Mouse (Mus musculus) hindbrain, embryonic 13.5 days (tissue): ENCODE data around the gene Gfm1. TPM values are rescaled to one million over a fixed set of nuclear protein-coding genes. Genes with fewer than 3 reads are reported as not detected.

Experiments
- ATAC-seq: fragments of 200-750 bp; cut with Nextera tagmentation; 2 replicates; pipeline ENCODE4 v1.8.0; 2017; ENCODE audit warnings: moderate TSS enrichment; ENCODE audit not compliant: low FRiP score
- H3K27ac ChIP-seq: fragments of 300-500 bp; sonication (generic); 2 replicates; pipeline ENCODE4 v1.5.1; 2015; ENCODE audit warnings: inconsistent platforms, mild to moderate bottlenecking, moderate library complexity
- H3K27me3 ChIP-seq: fragments of 300-500 bp; sonication (generic); 2 replicates; pipeline ENCODE4 v1.6.1; 2015; ENCODE audit warnings: mild to moderate bottlenecking, inconsistent platforms
- H3K36me3 ChIP-seq: fragments of 300-500 bp; sonication (generic); 2 replicates; pipeline ENCODE4 v1.6.1; 2015; ENCODE audit warnings: mild to moderate bottlenecking, inconsistent platforms
- H3K4me1 ChIP-seq: fragments of 300-500 bp; sonication (generic); replicated peaks from 2 replicates; pipeline ENCODE4 v1.6.1; 2015; ENCODE audit warnings: inconsistent platforms
- H3K4me2 ChIP-seq: fragments of 300-500 bp; sonication (generic); 2 replicates; pipeline ENCODE4 v1.6.1; 2015; ENCODE audit warnings: inconsistent platforms, mild to moderate bottlenecking, moderate library complexity
- H3K4me3 ChIP-seq: fragments of 300-500 bp; sonication (generic); 2 replicates; pipeline ENCODE4 v1.5.1; 2015; ENCODE audit warnings: mild to moderate bottlenecking, inconsistent platforms
- H3K9ac ChIP-seq: fragments of 300-500 bp; sonication (generic); 2 replicates; pipeline ENCODE4 v1.6.1; 2015; ENCODE audit warnings: mild to moderate bottlenecking, inconsistent platforms
- H3K9me3 ChIP-seq: fragments of 300-500 bp; sonication (generic); 2 replicates; pipeline ENCODE4 v1.6.1; 2016; ENCODE audit warnings: inconsistent platforms
- WGBS: fragments of 180-500 bp; shearing (Covaris S2); methylation state at CpG from one replicate; pipeline ENCODE4 v1.1.7; 2015; 5-methylcytosine and 5-hydroxymethylcytosine counted together
- polyA plus RNA-seq: library from polyadenylated mRNA; unstranded; fragments of >200 nt; fragmentation: Nextera tagmentation; extraction: Ambion mirVana; gene quantifications from 2 replicates; pipeline ENCODE4 v1.2.1, GENCODE M21; 2015

The Gfm1 gene
- polyA plus RNA-seq, 1 experiment from 2014 or later: 34.1 TPM

DNA sequence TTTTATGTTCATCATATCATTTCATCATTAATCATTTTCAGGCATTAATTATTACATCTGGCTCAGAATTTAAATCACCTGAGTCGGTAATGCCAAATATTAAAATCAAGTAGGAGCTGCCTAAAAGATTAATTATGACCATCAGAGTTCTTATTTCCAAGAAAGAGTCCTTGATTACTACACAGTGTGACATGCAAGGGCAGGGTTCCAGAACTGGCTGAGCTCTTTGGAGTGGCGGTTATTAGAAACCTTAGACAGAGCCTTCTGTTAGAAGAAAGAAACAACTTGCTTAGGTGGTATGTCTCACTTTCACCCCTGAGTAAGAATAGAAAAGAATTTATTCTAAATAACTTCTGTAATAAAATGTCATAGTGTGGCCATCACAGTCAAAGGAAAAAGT is 37.4 kb downstream of the Gfm1 start:
- Histone ChIP-seq H3K27me3 (no peaks in the 10 kb centered on the region), H3K9ac (no peak overlapping the region), H3K4me1 (peaks cover 16% of the 10 kb centered on the region), H3K36me3 (peaks cover 20% of the 10 kb centered on the region), H3K9me3 (no peaks in the 10 kb centered on the region), H3K27ac (no peak overlapping the region), H3K4me2 (no peak overlapping the region), H3K4me3 (no peak overlapping the region)
- 86% methylated on average over 2 of the region's 2 CpGs for WGBS
- ATAC-seq: no peak

DNA sequence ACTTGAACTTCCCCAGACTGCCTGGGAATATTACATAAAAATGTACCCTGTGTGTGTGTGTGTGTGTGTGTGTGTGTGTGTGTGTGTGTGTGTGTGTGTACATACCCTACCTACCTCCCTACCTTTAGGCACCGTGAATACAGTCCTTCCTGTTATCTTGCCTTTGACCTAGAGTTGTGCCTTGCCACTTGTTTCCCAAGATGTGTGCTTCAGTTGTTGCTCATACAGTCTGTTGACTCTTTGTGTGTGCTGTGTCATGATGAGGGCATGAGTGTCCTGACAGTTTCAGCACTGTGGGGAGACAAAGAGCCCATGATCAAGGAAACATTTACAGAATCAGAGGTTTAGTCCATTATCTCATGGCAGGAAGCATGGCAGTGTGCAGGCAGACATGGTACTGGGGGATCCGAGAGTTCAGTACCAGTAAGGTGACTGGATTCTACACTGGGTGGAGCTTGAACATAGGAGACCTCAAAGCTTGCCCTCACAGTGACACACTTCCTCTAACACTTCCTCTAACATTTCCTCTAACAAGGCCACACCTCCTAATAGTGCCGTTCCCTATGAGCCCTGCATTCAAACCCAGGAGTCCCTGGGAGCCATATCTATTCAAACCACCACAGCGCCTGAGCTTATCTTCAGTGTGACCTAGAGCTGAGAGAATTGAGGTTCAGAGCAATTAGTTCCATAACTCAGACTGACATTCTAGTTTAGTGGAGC is 41.7 kb downstream of the Gfm1 start:
- no peaks in the 10 kb centered on the region for H3K27me3 ChIP-seq
- H3K36me3 ChIP-seq: peaks cover 43% of the 10 kb centered on the region
- H3K4me3 ChIP-seq: no peak overlapping the region
- no peak overlapping the region for H3K27ac ChIP-seq
- H3K4me1 ChIP-seq: no peaks in the 10 kb centered on the region
- H3K9ac ChIP-seq: no peak overlapping the region
- H3K4me2 ChIP-seq: no peak overlapping the region
- WGBS: 90% methylated on average over 4 of the region's 4 CpGs
- no peaks in the 10 kb centered on the region for H3K9me3 ChIP-seq
- no peak for ATAC-seq

DNA sequence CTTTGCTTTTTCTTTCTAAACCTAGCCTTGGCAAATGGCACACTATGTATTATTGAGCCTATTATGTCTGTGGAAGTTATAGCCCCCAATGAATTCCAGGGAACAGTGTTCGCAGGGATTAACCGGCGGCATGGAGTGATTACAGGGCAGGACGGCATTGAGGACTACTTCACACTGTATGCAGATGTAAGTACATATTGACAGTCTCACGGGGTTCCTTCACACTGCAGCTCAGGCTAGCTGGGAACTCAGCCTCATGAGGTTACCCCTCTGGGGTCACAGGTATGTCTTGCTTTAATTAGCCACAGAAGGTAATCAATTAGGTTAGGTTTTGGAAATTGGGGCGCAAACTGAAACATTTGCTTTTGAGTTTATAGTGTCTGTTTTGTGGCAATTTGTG is 43.5 kb downstream of the Gfm1 start:
- WGBS: 88% methylated on average over 6 of the region's 6 CpGs
- Histone ChIP-seq H3K9ac (no peak overlapping the region), H3K4me1 (no peaks in the 10 kb centered on the region), H3K27me3 (no peaks in the 10 kb centered on the region), H3K27ac (no peak overlapping the region), H3K9me3 (no peaks in the 10 kb centered on the region), H3K36me3 (peaks cover 35% of the 10 kb centered on the region), H3K4me3 (no peak overlapping the region), H3K4me2 (no peak overlapping the region)
- ATAC-seq: no peak

DNA sequence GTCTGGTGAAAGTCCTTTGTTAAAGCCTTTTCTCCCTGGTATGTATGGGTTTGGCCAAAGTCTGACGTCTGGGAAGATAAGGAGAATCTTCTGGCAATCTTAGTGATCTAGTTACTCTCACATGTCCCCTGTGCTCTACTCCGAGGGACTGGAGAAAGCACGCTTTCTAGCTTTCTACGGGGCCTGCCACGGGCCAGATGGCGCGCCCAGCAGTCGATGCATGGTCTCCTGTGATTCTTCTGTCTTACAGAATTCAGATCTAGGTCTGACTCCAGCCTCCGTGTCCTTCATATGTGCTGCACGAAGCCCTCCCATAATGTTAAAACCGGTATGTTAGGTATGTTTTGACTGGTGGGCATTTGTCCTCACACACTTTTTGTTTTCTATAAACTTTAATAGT is 49.9 kb downstream of the Gfm1 start:
- H3K4me1 ChIP-seq: no peaks in the 10 kb centered on the region
- H3K4me3 ChIP-seq: no peak overlapping the region
- 93% methylated on average over 11 of the region's 11 CpGs for WGBS
- H3K9ac ChIP-seq: no peak overlapping the region
- H3K27ac ChIP-seq: no peak overlapping the region
- no peak for ATAC-seq
- no peaks in the 10 kb centered on the region for H3K27me3 ChIP-seq
- peaks cover 29% of the 10 kb centered on the region for H3K36me3 ChIP-seq
- H3K4me2 ChIP-seq: no peak overlapping the region
- H3K9me3 ChIP-seq: no peaks in the 10 kb centered on the region

DNA sequence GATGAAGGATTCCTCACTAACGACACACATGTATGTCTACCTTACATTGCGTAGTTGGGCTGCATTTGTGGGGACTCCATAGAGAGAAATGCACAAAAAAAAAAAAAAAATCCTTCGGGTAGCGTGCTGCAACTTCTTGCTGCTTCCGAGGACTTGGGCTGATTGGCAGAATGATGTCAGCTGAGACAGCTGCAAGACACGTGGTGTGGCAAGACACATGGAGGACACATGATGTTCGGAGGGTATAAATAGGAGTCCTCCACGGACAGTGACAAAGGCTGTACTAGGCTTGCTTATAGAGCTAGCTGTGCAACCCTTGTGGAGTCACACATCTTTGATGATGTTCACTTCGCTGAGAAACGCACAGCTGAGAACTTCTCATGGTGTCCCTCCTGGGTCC is 52.5 kb downstream of the Gfm1 start:
- H3K4me1 ChIP-seq: no peaks in the 10 kb centered on the region
- no peaks in the 10 kb centered on the region for H3K27me3 ChIP-seq
- H3K36me3 ChIP-seq: peaks cover 9% of the 10 kb centered on the region; the same call in 1 of the 2 replicates
- H3K9me3 ChIP-seq: no peaks in the 10 kb centered on the region
- ATAC-seq: no peak
- WGBS: 94% methylated on average over 10 of the region's 10 CpGs
- H3K27ac ChIP-seq: no peak overlapping the region
- no peak overlapping the region for H3K9ac ChIP-seq
- H3K4me2 ChIP-seq: no peak overlapping the region
- H3K4me3 ChIP-seq: no peak overlapping the region

DNA sequence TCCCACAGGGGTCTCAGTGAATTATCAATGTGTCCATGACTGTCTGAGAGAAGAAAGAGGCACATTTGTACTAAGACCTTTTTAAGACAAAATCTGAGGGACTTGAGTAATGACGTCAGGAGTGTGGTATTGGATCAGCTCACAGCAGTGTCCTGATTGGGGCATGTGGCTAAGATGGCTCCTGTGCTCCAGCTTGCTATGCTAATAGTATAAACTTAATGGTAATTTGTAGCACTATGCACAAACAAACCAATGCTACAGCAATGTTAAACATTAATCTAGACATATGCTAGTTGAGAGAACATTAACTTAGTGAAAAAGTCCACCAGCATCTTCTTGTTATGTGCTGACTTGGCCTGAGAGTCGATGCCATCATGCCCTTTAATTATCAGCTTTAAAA is 55.3 kb downstream of the Gfm1 start:
- no peak overlapping the region for H3K4me2 ChIP-seq
- H3K9me3 ChIP-seq: no peaks in the 10 kb centered on the region
- WGBS: 94% methylated on average over 2 of the region's 2 CpGs
- ATAC-seq: no peak
- H3K27ac ChIP-seq: no peak overlapping the region
- no peaks in the 10 kb centered on the region for H3K27me3 ChIP-seq
- no peaks in the 10 kb centered on the region for H3K4me1 ChIP-seq
- H3K36me3 ChIP-seq: no peaks in the 10 kb centered on the region
- H3K9ac ChIP-seq: no peak overlapping the region
- no peak overlapping the region for H3K4me3 ChIP-seq

DNA sequence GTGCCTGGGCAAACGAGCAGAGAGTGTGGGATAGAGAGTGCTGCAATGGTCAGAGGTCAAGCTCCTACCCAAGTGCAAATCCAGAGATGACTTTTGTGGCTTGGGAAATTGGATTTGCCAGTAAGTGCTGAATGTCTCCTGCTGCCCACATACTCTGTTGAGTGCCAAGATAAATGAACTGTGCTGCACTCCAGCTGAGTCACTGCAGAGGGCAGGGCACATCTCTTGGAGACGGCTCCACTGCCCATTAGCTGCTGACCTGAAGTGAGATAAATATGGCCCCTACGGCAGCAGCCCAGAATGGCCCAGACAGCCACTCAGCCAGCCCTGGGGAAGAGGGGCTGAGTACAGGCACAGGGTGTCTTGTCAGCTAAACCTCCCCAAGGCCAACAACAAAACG is 60.3 kb downstream of the Gfm1 start:
- no peaks in the 10 kb centered on the region for H3K36me3 ChIP-seq
- H3K4me3 ChIP-seq: no peak overlapping the region
- no peaks in the 10 kb centered on the region for H3K4me1 ChIP-seq
- no peaks in the 10 kb centered on the region for H3K27me3 ChIP-seq
- WGBS: 59% methylated on average over 4 of the region's 4 CpGs
- H3K9ac ChIP-seq: no peak overlapping the region
- no peak overlapping the region for H3K27ac ChIP-seq
- H3K4me2 ChIP-seq: no peak overlapping the region
- no peak for ATAC-seq
- H3K9me3 ChIP-seq: no peaks in the 10 kb centered on the region

DNA sequence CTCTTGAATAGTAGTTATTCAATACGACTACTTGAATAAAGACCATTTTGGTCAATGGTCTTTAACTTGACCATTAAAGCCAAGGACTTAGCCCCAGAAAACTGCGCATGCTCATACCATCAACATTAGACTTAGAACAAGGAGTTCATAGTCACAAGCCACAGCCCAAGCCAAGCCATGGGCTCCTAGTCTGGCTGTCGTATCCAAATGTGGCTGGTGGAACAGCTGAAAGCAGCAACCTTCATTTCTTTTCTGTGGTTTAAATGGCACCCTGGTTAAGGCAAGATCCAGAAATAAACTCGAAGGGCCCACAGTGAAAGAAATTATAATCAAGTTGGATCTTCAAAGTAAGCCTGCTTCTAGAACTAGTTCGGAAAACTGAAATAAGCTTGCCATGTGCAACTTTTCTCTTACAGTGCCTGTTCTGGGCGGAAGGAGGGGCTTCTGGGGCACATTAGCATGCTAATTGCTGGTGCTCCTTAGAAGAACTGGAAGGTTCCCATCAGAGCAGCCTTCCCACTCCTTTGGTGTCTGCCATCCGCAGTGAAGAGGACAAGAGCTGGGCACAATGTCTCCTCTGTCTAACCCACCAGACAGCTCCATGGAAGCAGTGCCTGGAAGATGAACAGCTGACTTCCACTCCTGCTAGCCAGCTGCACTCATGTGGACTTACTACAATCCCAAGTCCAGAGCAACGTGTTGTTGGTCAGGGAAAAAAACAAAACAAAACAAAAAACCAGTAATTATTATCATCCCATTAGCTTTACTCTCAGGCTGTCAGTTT is 62.4 kb downstream of the Gfm1 start:
- no peak overlapping the region for H3K4me2 ChIP-seq
- H3K27me3 ChIP-seq: no peaks in the 10 kb centered on the region
- no peaks in the 10 kb centered on the region for H3K36me3 ChIP-seq
- no peak overlapping the region for H3K4me3 ChIP-seq
- ATAC-seq: no peak
- no peaks in the 10 kb centered on the region for H3K4me1 ChIP-seq
- H3K27ac ChIP-seq: no peak overlapping the region
- WGBS: 82% methylated on average over 8 of the region's 8 CpGs
- H3K9me3 ChIP-seq: no peaks in the 10 kb centered on the region
- no peak overlapping the region for H3K9ac ChIP-seq

DNA sequence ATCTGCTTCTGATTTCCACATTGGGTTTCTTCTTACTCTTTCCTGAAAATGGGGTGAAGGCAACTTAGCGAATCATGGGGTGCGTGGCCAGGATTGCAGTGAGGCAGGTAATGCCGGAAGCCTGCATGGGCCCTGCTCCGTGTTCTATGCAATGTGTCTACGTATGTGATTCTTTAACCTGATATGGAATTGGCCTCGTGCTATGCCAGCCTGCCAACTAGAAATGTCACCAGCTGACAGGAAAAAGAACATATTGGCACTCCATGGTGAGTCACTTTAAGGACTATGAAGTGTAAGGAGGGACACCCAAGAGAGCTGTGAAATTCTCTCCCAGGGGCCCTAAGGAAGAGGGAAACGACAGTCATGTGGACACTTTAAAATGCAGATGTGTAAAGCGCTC is 63.2 kb downstream of the Gfm1 start:
- no peak for ATAC-seq
- no peak overlapping the region for H3K27ac ChIP-seq
- 88% methylated on average over 8 of the region's 8 CpGs for WGBS

DNA sequence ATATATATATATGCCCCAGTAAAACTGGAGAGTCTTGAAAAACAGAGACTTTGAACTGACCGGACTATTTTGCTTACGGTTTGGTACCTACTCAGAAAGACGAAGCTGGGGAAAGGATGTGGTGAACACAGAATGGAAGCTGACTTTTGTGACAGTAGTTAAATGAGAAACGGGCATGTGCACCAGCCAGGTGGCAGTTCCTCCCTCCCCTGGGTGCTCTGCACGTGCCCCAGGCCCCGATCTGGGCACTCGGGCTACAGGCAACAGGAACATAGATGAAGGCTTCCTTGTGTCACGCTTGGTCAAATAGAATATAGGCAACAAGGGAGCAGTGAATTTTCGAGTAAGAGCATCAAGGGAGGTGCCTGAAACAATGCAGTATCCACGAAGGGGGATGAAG is 66.4 kb downstream of the Gfm1 start:
- no peaks in the 10 kb centered on the region for H3K9me3 ChIP-seq
- H3K4me2 ChIP-seq: no peak overlapping the region
- 84% methylated on average over 10 of the region's 10 CpGs for WGBS
- no peak for ATAC-seq
- H3K36me3 ChIP-seq: no peaks in the 10 kb centered on the region
- no peaks in the 10 kb centered on the region for H3K27me3 ChIP-seq
- H3K27ac ChIP-seq: no peak overlapping the region
- H3K4me3 ChIP-seq: no peak overlapping the region
- H3K4me1 ChIP-seq: no peaks in the 10 kb centered on the region
- H3K9ac ChIP-seq: no peak overlapping the region

More for the DNA sequence above, 63.2 kb downstream of the Gfm1 start:
- Histone ChIP-seq H3K36me3 (no peaks in the 10 kb centered on the region), H3K9ac (no peak overlapping the region), H3K27me3 (no peaks in the 10 kb centered on the region), H3K4me1 (no peaks in the 10 kb centered on the region), H3K4me2 (no peak overlapping the region), H3K4me3 (no peak overlapping the region), H3K9me3 (no peaks in the 10 kb centered on the region)

DNA sequence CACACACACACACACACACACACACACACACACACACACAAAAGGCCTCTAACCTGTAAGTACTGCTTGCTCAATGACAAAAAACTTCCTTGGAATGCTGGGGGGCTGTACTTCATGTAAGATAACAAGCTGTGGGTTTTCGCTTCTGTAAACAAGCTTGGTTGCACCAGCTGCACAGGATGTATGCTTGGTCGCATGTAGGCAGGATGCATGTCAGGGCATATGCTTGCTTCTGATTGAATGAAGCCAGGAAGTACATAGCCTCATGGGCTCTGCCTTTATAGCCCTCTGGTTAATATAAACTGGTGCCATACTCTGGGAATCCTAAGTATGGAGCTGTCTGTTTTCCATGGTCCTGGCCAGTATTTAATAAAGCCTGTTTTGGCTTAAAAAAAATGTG is 68.1 kb downstream of the Gfm1 start:
- 91% methylated on average over 2 of the region's 2 CpGs for WGBS
- no peaks in the 10 kb centered on the region for H3K4me1 ChIP-seq
- H3K4me2 ChIP-seq: no peak overlapping the region
- H3K27me3 ChIP-seq: no peaks in the 10 kb centered on the region
- H3K36me3 ChIP-seq: no peaks in the 10 kb centered on the region
- no peak for ATAC-seq
- no peak overlapping the region for H3K9ac ChIP-seq
- no peak overlapping the region for H3K27ac ChIP-seq
- no peaks in the 10 kb centered on the region for H3K9me3 ChIP-seq
- no peak overlapping the region for H3K4me3 ChIP-seq

DNA sequence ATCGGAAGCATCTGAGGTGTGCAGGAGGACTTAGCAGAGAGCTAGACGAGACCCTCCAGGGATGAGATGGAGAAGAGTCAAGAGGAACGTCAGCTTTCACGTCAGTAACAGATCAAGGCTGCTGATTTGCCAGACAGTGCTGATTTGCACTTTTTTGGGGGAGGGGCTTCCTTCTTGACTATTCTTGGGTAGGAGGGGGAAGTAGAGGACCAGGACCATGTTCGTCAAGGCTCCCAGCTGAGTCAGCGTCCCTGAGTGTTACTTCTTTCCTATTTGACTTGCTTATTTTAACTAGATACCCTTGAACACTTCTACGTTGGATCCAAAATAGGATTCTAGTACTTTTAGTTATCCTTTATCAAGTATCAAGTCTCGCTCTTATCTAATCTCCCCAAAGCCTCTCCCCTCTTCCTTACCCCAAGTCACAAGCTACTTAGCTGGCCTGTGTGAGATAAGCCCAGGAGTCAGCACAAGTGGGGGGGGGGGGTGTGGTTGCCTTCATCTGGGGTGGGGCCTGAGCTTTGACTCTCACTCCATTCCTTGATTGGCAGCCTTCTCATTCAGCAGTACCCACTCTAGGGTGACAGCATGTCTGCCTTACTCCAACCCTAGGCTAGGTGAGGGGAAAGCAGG is 69.0 kb downstream of the Gfm1 start:
- Histone ChIP-seq H3K27me3 (0 out of 2 replicates have a peak, but pooled peaks cover 1% of the 10 kb centered on the region), H3K36me3 (no peaks in the 10 kb centered on the region), H3K4me3 (no peak overlapping the region), H3K27ac (no peak overlapping the region), H3K9me3 (no peaks in the 10 kb centered on the region), H3K4me1 (no peaks in the 10 kb centered on the region), H3K4me2 (no peak overlapping the region), H3K9ac (no peak overlapping the region)
- WGBS: 95% methylated on average over 8 of the region's 8 CpGs
- ATAC-seq: no peak
